Mouse (Mus musculus) heart, adult 2 months (tissue): Measurements from ENCODE around the gene Rasgef1b.

Experiments used
- CTCF ChIP-seq: fragments of 200-600 bp; IDR thresholded peaks from 2 replicates; pipeline ENCODE4 v1.8.1; 2022; ENCODE audit warnings: antibody characterized with exemption, mild to moderate bottlenecking, moderate library complexity
- POLR2A ChIP-seq: fragments of 200-500 bp; IDR thresholded peaks from 2 replicates; pipeline ENCODE4 v1.6.1; 2011; ENCODE audit warnings: mild to moderate bottlenecking, low read depth, low read length, control low read depth; ENCODE audit not compliant: insufficient read depth

GRCm38 (mm10) chr5:99715281-99715744 lies 13.6 kb downstream of the Rasgef1b start:
- TF ChIP-seq POLR2A (no peak), CTCF (no peak)
